Mouse (Mus musculus) ES-Bruce4 (cell line): Measurements from ENCODE around the gene Glmp. TPM values are rescaled to one million over a fixed set of nuclear protein-coding genes. Genes with fewer than 3 reads are reported as not detected.
"Not testable (repeated sequence)": the region's sequence is repeated elsewhere in the genome, so short reads cannot be mapped to it uniquely, and the experiment has no call there.

Source experiments
- H3K27ac ChIP-seq: 2 replicates; pipeline ENCODE4 v1.5.1; 2012; ENCODE audit warnings: low read length, inconsistent platforms; ENCODE audit not compliant: insufficient read depth
- H3K27me3 ChIP-seq: 2 replicates; pipeline ENCODE4 v1.6.1; 2012; ENCODE audit warnings: mild to moderate bottlenecking, low read length, inconsistent platforms; ENCODE audit not compliant: control insufficient read depth, poor library complexity, insufficient read depth, severe bottlenecking
- H3K36me3 ChIP-seq: 2 replicates; pipeline ENCODE4 v1.6.1; 2012; ENCODE audit warnings: inconsistent platforms, mild to moderate bottlenecking, low read length, moderate library complexity; ENCODE audit not compliant: control insufficient read depth, poor library complexity, insufficient read depth, severe bottlenecking
- H3K4me1 ChIP-seq: one replicate; pipeline ENCODE4 v1.8.1; 2011; ENCODE audit warnings: low read length; ENCODE audit not compliant: control insufficient read depth, insufficient read depth
- H3K4me3 ChIP-seq: 2 replicates; pipeline ENCODE4 v1.5.1; 2011; ENCODE audit warnings: low read depth, mild to moderate bottlenecking, low read length
- H3K9ac ChIP-seq: 2 replicates; pipeline ENCODE4 v1.6.1; 2012; ENCODE audit warnings: low read depth, mild to moderate bottlenecking, inconsistent platforms; ENCODE audit not compliant: poor library complexity, severe bottlenecking
- H3K9me3 ChIP-seq: replicated peaks from 2 replicates; pipeline ENCODE4 v1.6.1; 2012; ENCODE audit warnings: mild to moderate bottlenecking, low read length, inconsistent platforms; ENCODE audit not compliant: control insufficient read depth, poor library complexity, insufficient read depth, severe bottlenecking
- CTCF ChIP-seq: IDR thresholded peaks from one replicate; pipeline ENCODE4 v1.8.1; 2011; ENCODE audit warnings: low read depth, low read length
- EP300 ChIP-seq: IDR thresholded peaks from 2 replicates; pipeline ENCODE4 v1.6.1; 2011; ENCODE audit warnings: low read depth, low read length; ENCODE audit not compliant: insufficient read depth
- POLR2A ChIP-seq: IDR thresholded peaks from one replicate; pipeline ENCODE4 v1.8.1; 2011; ENCODE audit warnings: low read length; ENCODE audit not compliant: insufficient read depth
- polyA plus RNA-seq: library from polyadenylated mRNA; stranded (reverse); fragments of >200 nt; gene quantifications from 2 replicates; pipeline ENCODE4 v1.2.4, GENCODE M21; 2011; ENCODE audit warnings: low read depth; ENCODE audit not compliant: missing spikeins, insufficient read depth, insufficient read length

Glmp gene
- polyA plus RNA-seq, 1 experiment, result 89.0 TPM

DNA sequence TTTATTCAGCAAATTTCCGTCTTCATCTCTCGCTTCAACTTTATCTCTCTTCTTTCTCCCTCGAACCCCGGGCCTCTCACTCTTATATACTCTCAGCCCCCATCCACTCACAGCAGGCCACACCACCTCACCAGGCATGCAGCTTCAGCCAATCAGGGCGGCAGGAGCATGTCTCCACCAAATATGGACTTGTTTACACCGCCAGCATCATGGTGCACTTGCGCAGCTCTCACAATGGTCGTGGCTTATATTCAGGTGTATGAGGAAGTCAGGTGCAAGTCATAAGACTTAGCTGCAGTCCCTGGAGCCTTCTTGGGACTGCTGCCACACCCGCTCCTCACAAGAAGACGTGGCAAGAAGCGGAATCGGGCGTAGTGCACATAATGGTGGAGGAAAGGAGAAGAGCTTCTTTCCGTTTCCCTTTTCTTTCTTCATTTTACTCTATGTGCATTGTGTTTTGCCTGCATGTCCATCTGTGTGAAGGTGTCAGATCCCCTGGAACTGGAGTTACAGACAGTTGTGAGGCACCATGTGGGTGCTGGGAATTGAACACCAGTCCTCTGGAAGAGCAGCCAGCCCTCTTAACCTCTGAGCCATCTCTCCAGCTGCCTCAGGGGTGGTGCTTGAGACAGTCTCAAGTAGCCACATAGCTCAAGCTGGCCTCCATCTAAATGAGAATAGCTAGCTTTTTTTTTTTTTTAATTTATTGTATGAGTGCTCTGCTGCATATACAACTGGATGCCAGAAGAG, 39.8 kb upstream of the Glmp start:
- peaks cover 21% of the 10 kb centered on the region for H3K4me1 ChIP-seq
- H3K4me3 ChIP-seq, H3K36me3 ChIP-seq, H3K27me3 ChIP-seq, H3K9me3 ChIP-seq: not testable (repeated sequence)
- TF ChIP-seq EP300, result peak; percentile 71
- peak overlapping the region; percentile 13; the same call in 1 of the 2 replicates for H3K9ac ChIP-seq
- H3K27ac ChIP-seq, result peak overlapping the region; percentile 87

DNA sequence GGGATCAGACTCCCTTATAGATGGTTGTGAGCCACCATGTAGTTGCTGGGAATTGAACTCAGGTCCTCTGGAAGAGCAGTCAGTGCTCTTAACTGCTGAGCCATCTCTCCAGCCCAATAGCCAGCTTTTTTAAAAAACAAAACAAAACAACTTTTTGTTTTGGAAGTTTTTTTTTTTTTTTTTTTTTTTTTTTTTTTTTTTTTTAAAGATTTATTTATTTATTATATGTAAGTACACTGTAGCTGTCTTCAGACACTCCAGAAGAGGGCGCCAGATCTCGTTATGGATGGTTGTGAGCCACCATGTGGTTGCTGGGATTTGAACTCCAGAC, 39.3 kb upstream of the Glmp start:
- not testable (repeated sequence) for H3K4me3 ChIP-seq, H3K27me3 ChIP-seq, H3K36me3 ChIP-seq, H3K9me3 ChIP-seq
- H3K27ac ChIP-seq, result peak overlapping the region; percentile 87
- H3K9ac ChIP-seq, result peak overlapping the region; percentile 7; the same call in 1 of the 2 replicates
- H3K4me1 ChIP-seq, result peaks cover 17% of the 10 kb centered on the region

DNA sequence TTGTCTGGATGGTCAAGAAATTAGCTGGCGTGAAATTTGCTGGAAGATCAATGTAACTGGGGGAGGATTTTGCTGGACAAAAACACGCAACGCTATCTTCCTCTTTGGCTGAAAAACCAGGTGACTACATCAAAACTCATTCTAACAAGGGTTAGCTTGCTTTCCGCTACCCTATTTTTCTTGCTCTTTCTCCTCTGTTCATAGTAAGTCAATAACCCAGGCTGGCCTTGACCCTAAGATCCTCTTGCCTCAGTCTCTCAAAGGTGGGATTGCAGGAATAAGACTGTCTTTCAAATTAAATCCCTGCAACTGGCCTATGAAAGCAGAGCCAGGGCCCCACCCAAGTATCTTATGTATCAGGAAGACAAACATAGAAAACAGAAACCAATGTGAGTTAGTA, 37.7 kb upstream of the Glmp start, which contains the start of gene Gm38392:
Gm38392 (minus strand) TSS at position 101 of the 400 bp plus-strand sequence.
- Histone ChIP-seq H3K4me1 (peaks cover 14% of the 10 kb centered on the region), H3K9me3 (no peaks in the 10 kb centered on the region), H3K9ac (peak within 1 kb of the TSS; percentile 45; the same call in 1 of the 2 replicates), H3K27me3 (no peaks in the 10 kb centered on the region), H3K4me3 (no peak within 1 kb of the TSS), H3K36me3 (no peaks in the 10 kb centered on the region), H3K27ac (peak within 1 kb of the TSS; percentile 84)
- TF ChIP-seq EP300 (no peak), CTCF (no peak), POLR2A (no peak)

DNA sequence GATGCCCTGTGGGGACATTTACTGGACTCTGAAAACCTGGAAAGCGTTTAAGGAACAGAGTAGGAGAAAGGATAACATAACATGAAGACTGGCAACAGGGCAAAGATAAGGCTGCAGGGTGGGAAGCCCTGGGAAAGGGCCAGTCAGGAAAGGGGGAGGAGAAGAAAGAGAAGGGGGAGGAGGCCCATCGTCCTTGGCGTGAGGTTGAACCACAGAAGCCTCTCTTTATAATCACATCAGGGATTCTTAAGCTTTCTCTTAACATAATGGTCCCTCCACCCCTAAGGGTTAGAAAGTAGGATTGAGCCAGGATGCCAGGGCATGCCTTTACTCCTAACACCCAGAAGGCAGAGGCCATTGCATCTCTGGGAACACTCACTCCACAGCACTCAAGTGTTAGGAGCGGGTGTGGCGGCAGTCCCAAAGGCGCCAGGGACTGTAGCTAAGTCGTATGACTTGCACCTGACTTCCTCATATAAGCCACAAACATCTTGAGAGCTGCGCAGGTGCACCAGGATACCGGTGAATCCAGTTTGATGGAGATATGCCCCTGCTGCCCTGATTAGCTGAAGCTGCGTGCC, 36.6 kb upstream of the Glmp start:
- not testable (repeated sequence) for H3K9me3 ChIP-seq
- Histone ChIP-seq H3K4me3 (0 out of 2 replicates have a peak overlapping the region, but pooled peaks have one; percentile 12), H3K27ac (peak overlapping the region; percentile 84)

DNA sequence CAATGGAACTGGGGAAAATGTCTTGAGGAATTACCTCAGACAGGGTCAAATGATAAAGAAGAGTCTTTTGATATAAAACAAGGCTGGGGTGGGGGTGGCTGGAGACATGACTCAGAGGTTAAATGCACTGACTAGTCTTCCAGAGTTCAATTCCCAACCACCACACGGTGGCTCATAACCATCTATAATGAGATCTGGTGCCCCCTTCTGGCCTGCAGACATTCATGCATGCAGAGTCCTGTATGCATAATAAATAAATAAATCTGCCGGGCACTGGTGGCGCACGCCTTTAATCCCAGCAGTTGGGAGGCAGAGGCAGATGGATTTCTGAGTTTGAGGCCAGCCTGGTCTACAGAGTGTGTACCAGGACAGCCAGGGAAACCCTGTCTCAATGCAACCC, 32.9 kb upstream of the Glmp start:
- peak; percentile 26 for TF ChIP-seq CTCF
- no peak for TF ChIP-seq POLR2A
- TF ChIP-seq EP300, result no peak
- H3K4me1 ChIP-seq, result peaks cover 7% of the 10 kb centered on the region

More for the DNA sequence above, 36.6 kb upstream of the Glmp start:
- not testable (repeated sequence) for H3K4me1 ChIP-seq, H3K27me3 ChIP-seq, H3K36me3 ChIP-seq
- H3K9ac ChIP-seq, result peak overlapping the region; percentile 45; the same call in 1 of the 2 replicates

DNA sequence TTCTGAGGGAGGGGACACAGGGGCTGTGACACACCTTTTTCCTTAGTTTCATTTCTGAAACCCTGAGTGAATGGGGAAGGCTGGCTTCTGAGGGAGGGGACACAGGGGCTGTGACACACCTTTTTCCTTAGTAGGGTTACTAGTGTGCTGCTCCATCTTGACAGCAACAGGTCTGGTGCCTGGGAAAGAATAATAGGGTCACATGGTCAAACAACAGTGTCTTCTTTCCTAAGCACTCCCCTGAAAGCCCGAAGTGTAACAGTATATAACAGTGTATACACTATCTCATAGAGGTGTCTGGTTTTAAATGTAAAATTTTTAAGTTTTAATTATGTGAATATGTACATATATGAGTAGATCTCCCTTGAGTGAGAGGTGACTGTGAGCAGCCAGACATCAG, 29.6 kb upstream of the Glmp start:
- not testable (repeated sequence) for H3K9me3 ChIP-seq, H3K27me3 ChIP-seq, H3K4me1 ChIP-seq, H3K4me3 ChIP-seq
- H3K9ac ChIP-seq, result peak overlapping the region; percentile 57
- peaks cover 20% of the 10 kb centered on the region for H3K36me3 ChIP-seq
- peak overlapping the region; percentile 88 for H3K27ac ChIP-seq

More for the DNA sequence above, 32.9 kb upstream of the Glmp start:
- no peak overlapping the region for H3K27ac ChIP-seq
- H3K36me3 ChIP-seq, result no peaks in the 10 kb centered on the region
- H3K9me3 ChIP-seq, result no peaks in the 10 kb centered on the region
- H3K4me3 ChIP-seq, result no peak overlapping the region
- H3K9ac ChIP-seq, result no peak overlapping the region
- no peaks in the 10 kb centered on the region for H3K27me3 ChIP-seq
